Mouse (Mus musculus) midbrain, embryonic 10.5 days (tissue): Measurements from ENCODE around the gene Olfr1395. TPM values are rescaled to one million over a fixed set of nuclear protein-coding genes. Genes with fewer than 3 reads are reported as not detected.

Experiments used
- DNase-seq: peaks from one replicate; pipeline ENCODE4 v3.0.0-alpha.2; 2017; ENCODE audit warnings: low spot score
- H3K27ac ChIP-seq: fragments of 300-500 bp; sonication (generic); replicated peaks from 2 replicates; pipeline ENCODE4 v1.5.1; 2016; ENCODE audit warnings: mild to moderate bottlenecking
- H3K27me3 ChIP-seq: fragments of 300-500 bp; sonication (generic); 2 replicates; pipeline ENCODE4 v1.6.1; 2016; ENCODE audit warnings: low read depth, mild to moderate bottlenecking; ENCODE audit not compliant: poor library complexity, severe bottlenecking
- H3K36me3 ChIP-seq: fragments of 300-500 bp; sonication (generic); 2 replicates; pipeline ENCODE4 v1.6.1; 2016; ENCODE audit warnings: mild to moderate bottlenecking, moderate library complexity
- H3K4me1 ChIP-seq: fragments of 300-500 bp; sonication (generic); 2 replicates; pipeline ENCODE4 v1.6.1; 2016
- H3K4me3 ChIP-seq: fragments of 300-500 bp; sonication (generic); 2 replicates; pipeline ENCODE4 v1.5.1; 2016; ENCODE audit warnings: mild to moderate bottlenecking, moderate library complexity
- H3K9me3 ChIP-seq: fragments of 300-500 bp; sonication (generic); replicated peaks from 2 replicates; pipeline ENCODE4 v1.6.1; 2016; ENCODE audit warnings: mild to moderate bottlenecking
- WGBS: fragments of 180-500 bp; shearing (Covaris S2); methylation state at CpG from one replicate; pipeline ENCODE4 v1.1.7; 2016; 5-methylcytosine and 5-hydroxymethylcytosine counted together
- polyA plus RNA-seq: library from polyadenylated mRNA; unstranded; fragments of >200 nt; fragmentation: Nextera tagmentation; extraction: Ambion mirVana; gene quantifications from 2 replicates; pipeline ENCODE4 v1.2.1, GENCODE M21; 2016

Olfr1395 gene
- not detected in 2 replicates for polyA plus RNA-seq

- Histone ChIP-seq H3K9me3 (no peaks in the 10 kb centered on the region), H3K4me3 (no peak within 1 kb of the TSS), H3K36me3 (no peaks in the 10 kb centered on the region), H3K27ac (no peak within 1 kb of the TSS), H3K4me1 (no peaks in the 10 kb centered on the region), H3K27me3 (no peaks in the 10 kb centered on the region)
- 94% methylated on average over 6 of the region's 6 CpGs for WGBS
- DNase-seq = no peak
Measured at GRCm38 (mm10) chr11:49141974-49142373, at the start of gene Olfr1395. Olfr1395 (plus strand) TSS chr11:49142274.

GRCm38 (mm10) chr11:49092786-49093185 is 49.3 kb upstream of the Olfr1395 start:
- no peaks in the 10 kb centered on the region for H3K36me3 ChIP-seq
- no peaks in the 10 kb centered on the region for H3K27me3 ChIP-seq
- H3K9me3 ChIP-seq = no peaks in the 10 kb centered on the region
- H3K4me3 ChIP-seq = no peak overlapping the region
- WGBS = 93% methylated on average over 2 of the region's 2 CpGs
- DNase-seq = no peak
- H3K4me1 ChIP-seq = peaks cover 8% of the 10 kb centered on the region
- H3K27ac ChIP-seq = no peak overlapping the region

GRCm38 (mm10) chr11:49093861-49094660 is 48.0 kb upstream of the Olfr1395 start:
- no peaks in the 10 kb centered on the region for H3K4me1 ChIP-seq
- 91% methylated on average over 6 of the region's 6 CpGs for WGBS
- H3K27me3 ChIP-seq = no peaks in the 10 kb centered on the region
- no peak overlapping the region for H3K27ac ChIP-seq
- no peak for DNase-seq
- H3K36me3 ChIP-seq = no peaks in the 10 kb centered on the region
- no peaks in the 10 kb centered on the region for H3K9me3 ChIP-seq
- no peak overlapping the region for H3K4me3 ChIP-seq

GRCm38 (mm10) chr11:49095367-49095766 is 46.7 kb upstream of the Olfr1395 start:
- Histone ChIP-seq H3K27ac (no peak overlapping the region), H3K36me3 (no peaks in the 10 kb centered on the region), H3K27me3 (no peaks in the 10 kb centered on the region), H3K9me3 (no peaks in the 10 kb centered on the region), H3K4me1 (no peaks in the 10 kb centered on the region), H3K4me3 (no peak overlapping the region)
- DNase-seq = no peak
- 81% methylated on average over 4 of the region's 4 CpGs for WGBS

- Histone ChIP-seq H3K27ac (no peak overlapping the region), H3K9me3 (no peaks in the 10 kb centered on the region), H3K4me3 (no peak overlapping the region), H3K36me3 (no peaks in the 10 kb centered on the region), H3K27me3 (no peaks in the 10 kb centered on the region), H3K4me1 (peaks cover 6% of the 10 kb centered on the region; the same call in 1 of the 2 replicates)
- no peak for DNase-seq
- 85% methylated on average over 3 of the region's 3 CpGs for WGBS
Measured at GRCm38 (mm10) chr11:49100409-49100808, 41.7 kb upstream of the Olfr1395 start.

- WGBS = 61% methylated on average over 5 of the region's 5 CpGs
- Histone ChIP-seq H3K4me3 (no peak overlapping the region), H3K27ac (no peak overlapping the region)
Measured at GRCm38 (mm10) chr11:49101500-49101899, 40.6 kb upstream of the Olfr1395 start.

GRCm38 (mm10) chr11:49103047-49103693 is 38.9 kb upstream of the Olfr1395 start:
- no peaks in the 10 kb centered on the region for H3K27me3 ChIP-seq
- H3K36me3 ChIP-seq = no peaks in the 10 kb centered on the region
- H3K4me1 ChIP-seq = peaks cover 11% of the 10 kb centered on the region; the same call in 1 of the 2 replicates
- no peaks in the 10 kb centered on the region for H3K9me3 ChIP-seq
- H3K27ac ChIP-seq = no peak overlapping the region
- DNase-seq = peak; percentile 80
- H3K4me3 ChIP-seq = no peak overlapping the region
- WGBS = 22% methylated on average over 8 of the region's 8 CpGs

More at GRCm38 (mm10) chr11:49101500-49101899, 40.6 kb upstream of the Olfr1395 start:
- Histone ChIP-seq H3K36me3 (no peaks in the 10 kb centered on the region), H3K9me3 (no peaks in the 10 kb centered on the region), H3K27me3 (no peaks in the 10 kb centered on the region), H3K4me1 (peaks cover 6% of the 10 kb centered on the region; the same call in 1 of the 2 replicates)
- no peak for DNase-seq

- Histone ChIP-seq H3K27me3 (no peaks in the 10 kb centered on the region), H3K36me3 (no peaks in the 10 kb centered on the region), H3K4me1 (peaks cover 12% of the 10 kb centered on the region; the same call in 1 of the 2 replicates), H3K4me3 (no peak overlapping the region), H3K9me3 (no peaks in the 10 kb centered on the region), H3K27ac (no peak overlapping the region)
- 69% methylated on average over 1 of the region's 1 CpGs for WGBS
- no peak for DNase-seq
Measured at GRCm38 (mm10) chr11:49105752-49106151, 36.3 kb upstream of the Olfr1395 start.

GRCm38 (mm10) chr11:49107650-49108537 is 34.2 kb upstream of the Olfr1395 start:
- DNase-seq = no peak
- WGBS = 68% methylated on average over 10 of the region's 10 CpGs

GRCm38 (mm10) chr11:49108833-49109232 is 33.2 kb upstream of the Olfr1395 start:
- Histone ChIP-seq H3K4me1 (0 out of 2 replicates have a peak, but pooled peaks cover 6% of the 10 kb centered on the region), H3K4me3 (no peak overlapping the region), H3K27ac (no peak overlapping the region), H3K9me3 (no peaks in the 10 kb centered on the region), H3K27me3 (no peaks in the 10 kb centered on the region), H3K36me3 (no peaks in the 10 kb centered on the region)
- DNase-seq = no peak
- 42% methylated on average over 1 of the region's 1 CpGs for WGBS

More at GRCm38 (mm10) chr11:49107650-49108537, 34.2 kb upstream of the Olfr1395 start:
- Histone ChIP-seq H3K36me3 (no peaks in the 10 kb centered on the region), H3K27me3 (no peaks in the 10 kb centered on the region), H3K9me3 (no peaks in the 10 kb centered on the region), H3K4me3 (no peak overlapping the region), H3K4me1 (peaks cover 8% of the 10 kb centered on the region; the same call in 1 of the 2 replicates), H3K27ac (no peak overlapping the region)

GRCm38 (mm10) chr11:49111000-49111399 is 31.1 kb upstream of the Olfr1395 start:
- Histone ChIP-seq H3K27ac (no peak overlapping the region), H3K27me3 (no peaks in the 10 kb centered on the region), H3K4me3 (no peak overlapping the region), H3K9me3 (no peaks in the 10 kb centered on the region), H3K36me3 (no peaks in the 10 kb centered on the region), H3K4me1 (0 out of 2 replicates have a peak, but pooled peaks cover 6% of the 10 kb centered on the region)
- WGBS = 74% methylated on average over 1 of the region's 1 CpGs
- no peak for DNase-seq

GRCm38 (mm10) chr11:49112624-49113219 is 29.4 kb upstream of the Olfr1395 start:
- no peaks in the 10 kb centered on the region for H3K9me3 ChIP-seq
- no peaks in the 10 kb centered on the region for H3K36me3 ChIP-seq
- H3K4me1 ChIP-seq = 0 out of 2 replicates have a peak, but pooled peaks cover 5% of the 10 kb centered on the region
- no peak overlapping the region for H3K4me3 ChIP-seq
- no peak overlapping the region for H3K27ac ChIP-seq
- H3K27me3 ChIP-seq = no peaks in the 10 kb centered on the region
- WGBS = 89% methylated on average over 6 of the region's 6 CpGs
- DNase-seq = no peak
